Mouse (Mus musculus) urinary bladder, postnatal 36 days (tissue): ENCODE results near the gene Chchd10.
"Not testable (repeated sequence)": the region's sequence is repeated elsewhere in the genome, so short reads cannot be mapped to it uniquely, and the experiment has no call there.

Experiments
- DNase-seq, 2 experiments: peaks; one replicate each; pipeline ENCODE4 v3.0.0; 2022; ENCODE audit warnings: low spot score in 2 of 2, mixed read lengths in 1 of 2

Gene Chchd10

GRCm38 (mm10) chr10:75932891-75933290, at the start of gene Chchd10:
TSS of gene Chchd10 (plus strand) at chr10:75933130.
- DNase-seq, result no peak

GRCm38 (mm10) chr10:75883232-75883552, 49.7 kb upstream of the Chchd10 start:
- peak; percentile 64 to 81 for DNase-seq

- no peak for DNase-seq
Observed at GRCm38 (mm10) chr10:75884742-75885141, 48.2 kb upstream of the Chchd10 start.

- DNase-seq, result not testable (repeated sequence)
Observed at GRCm38 (mm10) chr10:75887504-75887903, 45.4 kb upstream of the Chchd10 start.

- DNase-seq, result no peak
Observed at GRCm38 (mm10) chr10:75889406-75890153, 43.4 kb upstream of the Chchd10 start.

GRCm38 (mm10) chr10:75893089-75893750, 39.7 kb upstream of the Chchd10 start, which contains the start of gene Derl3:
TSS of gene Derl3 (plus strand) at chr10:75893413.
- peak; percentile 82 to 92 for DNase-seq

- no peak for DNase-seq
Observed at GRCm38 (mm10) chr10:75894601-75895000, 38.3 kb upstream of the Chchd10 start.

- DNase-seq, result no peak
Observed at GRCm38 (mm10) chr10:75895730-75896129, 37.2 kb upstream of the Chchd10 start.

GRCm38 (mm10) chr10:75896208-75896607, 36.7 kb upstream of the Chchd10 start:
- DNase-seq, result no peak

GRCm38 (mm10) chr10:75897373-75897772, 35.6 kb upstream of the Chchd10 start:
- peak; percentile 47 to 69 for DNase-seq

GRCm38 (mm10) chr10:75898039-75898564, 34.8 kb upstream of the Chchd10 start:
- DNase-seq, result no peak

GRCm38 (mm10) chr10:75898846-75899245, 34.1 kb upstream of the Chchd10 start:
- peak in 1 of 2 experiments; percentile 74 for DNase-seq

- no peak for DNase-seq
Observed at GRCm38 (mm10) chr10:75904391-75904790, 28.5 kb upstream of the Chchd10 start.

GRCm38 (mm10) chr10:75906882-75907281, 26.0 kb upstream of the Chchd10 start:
- no peak for DNase-seq

GRCm38 (mm10) chr10:75910698-75911097, 22.2 kb upstream of the Chchd10 start:
- DNase-seq, result no peak

- no peak for DNase-seq
Observed at GRCm38 (mm10) chr10:75913013-75913589, 19.8 kb upstream of the Chchd10 start.

GRCm38 (mm10) chr10:75915557-75915956, 17.4 kb upstream of the Chchd10 start:
- no peak for DNase-seq

- no peak for DNase-seq
Observed at GRCm38 (mm10) chr10:75916840-75917239, 16.1 kb upstream of the Chchd10 start.

- DNase-seq, result no peak
Observed at GRCm38 (mm10) chr10:75919026-75919425, 13.9 kb upstream of the Chchd10 start.

- peak; percentile 94 for DNase-seq
Observed at GRCm38 (mm10) chr10:75921026-75921725, 11.8 kb upstream of the Chchd10 start, which contains the start of gene Smarcb1. TSS of gene Smarcb1 (minus strand) at chr10:75921617.

GRCm38 (mm10) chr10:75921726-75922560, 11.0 kb upstream of the Chchd10 start:
- DNase-seq, result no peak
